Mouse (Mus musculus): ENCODE measurements around the gene Ccdc57.
"Not testable (repeated sequence)": the region's sequence is repeated elsewhere in the genome, so short reads cannot be mapped to it uniquely, and the experiment has no call there.

The Ccdc57 gene

GRCm38 (mm10) chr11:120902487-120903142 is 30.1 kb downstream of the Ccdc57 start:
- no peak for DNase-seq

- no peak for DNase-seq
These were observed 30.8 kb downstream of the Ccdc57 start for GRCm38 (mm10) chr11:120901729-120902486.

GRCm38 (mm10) chr11:120900276-120901244 is 32.1 kb downstream of the Ccdc57 start:
- DNase-seq: no peak

- DNase-seq: no peak
These were observed 34.5 kb downstream of the Ccdc57 start for GRCm38 (mm10) chr11:120898114-120898548.

GRCm38 (mm10) chr11:120895441-120895840 is 37.2 kb downstream of the Ccdc57 start:
- no peak for DNase-seq

- DNase-seq: no peak
These were observed 38.3 kb downstream of the Ccdc57 start for GRCm38 (mm10) chr11:120894397-120894796.

- no peak for DNase-seq
These were observed 43.5 kb downstream of the Ccdc57 start for GRCm38 (mm10) chr11:120889216-120889615.

GRCm38 (mm10) chr11:120888718-120889117 is 44.0 kb downstream of the Ccdc57 start:
- no peak for DNase-seq

GRCm38 (mm10) chr11:120887502-120887901 is 45.2 kb downstream of the Ccdc57 start:
- DNase-seq: no peak

GRCm38 (mm10) chr11:120886462-120886861 is 46.2 kb downstream of the Ccdc57 start:
- no peak for DNase-seq

- no peak for DNase-seq
These were observed 49.1 kb downstream of the Ccdc57 start for GRCm38 (mm10) chr11:120883601-120884000.

- no peak for DNase-seq
These were observed 49.7 kb downstream of the Ccdc57 start for GRCm38 (mm10) chr11:120882931-120883330.

GRCm38 (mm10) chr11:120873206-120873605 is 59.5 kb downstream of the Ccdc57 start:
- DNase-seq: no peak

- DNase-seq: no peak
These were observed 61.2 kb downstream of the Ccdc57 start for GRCm38 (mm10) chr11:120871521-120871920.

- no peak for DNase-seq
These were observed 66.9 kb downstream of the Ccdc57 start for GRCm38 (mm10) chr11:120865816-120866215.

- no peak for DNase-seq
These were observed 69.9 kb downstream of the Ccdc57 start for GRCm38 (mm10) chr11:120862819-120863218.

- not testable (repeated sequence) for DNase-seq
These were observed 76.7 kb downstream of the Ccdc57 start for GRCm38 (mm10) chr11:120855938-120856337.

- no peak for DNase-seq
These were observed 78.9 kb downstream of the Ccdc57 start for GRCm38 (mm10) chr11:120853788-120854187.

GRCm38 (mm10) chr11:120853158-120853557 is 79.5 kb downstream of the Ccdc57 start:
- DNase-seq: no peak

GRCm38 (mm10) chr11:120852083-120852935 is 80.4 kb downstream of the Ccdc57 start:
- DNase-seq: no peak

- DNase-seq: no peak
These were observed 81.1 kb downstream of the Ccdc57 start for GRCm38 (mm10) chr11:120851582-120851981.

- no peak for DNase-seq
These were observed 81.5 kb downstream of the Ccdc57 start for GRCm38 (mm10) chr11:120851132-120851531.
